Mouse (Mus musculus) adrenal gland, adult (tissue): Measurements from ENCODE around the gene Gm266.
A peak's percentile ranks its signal among the peaks of the same experiment; 100 is the strongest.

Experiments used
- DNase-seq, 2 experiments: peaks; one replicate each; pipeline ENCODE4 v3.0.0; 2022 to 2023; ENCODE audit warnings: low spot score in 1 of 2; ENCODE audit not compliant: inconsistent age in 2 of 2

The Gm266 gene

DNA sequence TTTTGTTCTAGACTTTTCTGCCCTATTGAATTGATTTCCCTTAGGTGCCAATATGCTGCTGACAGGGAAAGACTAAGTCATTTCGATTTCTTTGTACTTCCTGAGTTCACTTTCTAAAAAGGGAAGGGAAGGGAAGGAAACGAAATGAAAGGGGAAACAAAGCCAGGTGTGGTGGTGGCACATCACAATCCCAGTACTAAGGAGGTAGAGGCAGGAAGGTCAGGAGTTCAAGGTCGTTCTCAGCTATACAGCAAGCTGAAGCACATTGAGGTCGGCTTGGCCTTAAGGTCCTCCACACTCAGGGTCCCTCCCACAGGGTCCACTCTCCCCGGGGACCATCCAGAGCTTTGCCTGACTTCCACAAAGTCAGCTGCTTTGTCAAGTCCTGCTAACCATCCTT lies 17.9 kb upstream of the Gm266 start:
- no peak for DNase-seq

DNA sequence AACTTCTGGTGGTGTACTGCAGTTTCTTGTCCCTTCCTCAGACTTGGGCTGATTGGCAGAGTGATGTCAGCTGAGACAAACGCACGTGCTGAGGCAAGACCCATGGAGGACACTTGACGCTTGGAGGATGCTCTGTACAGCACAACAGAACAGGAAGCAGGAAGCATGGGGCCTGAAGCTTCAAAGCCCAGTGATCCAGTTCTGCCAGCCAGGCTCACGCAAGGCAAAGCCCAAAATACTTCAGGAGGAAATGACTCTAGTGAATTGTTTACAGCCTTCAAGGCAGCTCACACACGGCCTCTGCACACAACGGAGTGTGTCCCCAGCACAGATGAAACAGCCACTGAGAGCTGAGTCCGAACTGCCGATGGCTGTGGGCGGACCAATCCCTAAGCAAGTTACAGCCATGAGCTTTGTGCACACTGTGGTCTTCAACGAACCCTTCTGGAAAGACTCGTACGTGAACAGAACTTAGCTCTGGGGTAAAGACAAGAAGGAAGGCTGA lies 17.5 kb upstream of the Gm266 start:
- DNase-seq: no peak

DNA sequence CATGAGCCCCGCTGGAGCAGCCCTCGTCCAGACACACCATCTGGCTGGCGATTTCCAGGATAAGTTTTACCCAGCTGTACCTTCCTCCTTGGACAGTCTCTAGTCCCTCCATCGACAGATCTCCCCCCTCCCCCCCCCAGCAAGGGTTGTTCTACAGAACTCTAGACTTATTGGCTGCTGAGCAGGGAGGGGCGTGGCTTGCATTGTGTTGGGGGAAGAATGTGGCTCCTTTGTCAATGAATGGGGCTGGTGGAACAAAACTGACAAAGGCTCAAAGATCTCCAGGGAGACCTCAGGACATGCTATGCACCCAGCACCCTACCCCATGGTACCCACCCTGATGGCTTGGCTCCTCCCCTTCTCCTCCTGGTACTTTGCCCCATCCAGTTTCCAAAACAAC lies 15.1 kb upstream of the Gm266 start:
- no peak for DNase-seq

DNA sequence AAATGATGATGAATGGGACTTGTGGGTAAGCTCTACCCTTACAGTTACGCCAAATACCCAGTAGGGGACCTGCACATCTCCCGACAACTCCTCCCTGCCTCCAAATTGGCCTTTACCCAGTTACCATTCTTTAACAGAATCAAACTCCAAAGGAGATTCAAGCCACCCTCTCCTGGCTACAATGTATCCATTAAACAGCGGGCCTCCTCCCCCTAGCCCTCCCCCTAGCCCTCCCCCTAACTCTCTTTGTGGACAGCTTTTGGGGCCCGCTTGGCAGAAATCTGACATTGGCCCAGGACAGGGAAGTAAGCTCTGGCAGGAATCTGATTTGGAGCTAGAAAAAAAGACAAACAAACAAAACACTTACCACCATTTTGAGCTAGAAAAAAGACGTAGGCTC lies 14.0 kb upstream of the Gm266 start:
- DNase-seq: no peak

DNA sequence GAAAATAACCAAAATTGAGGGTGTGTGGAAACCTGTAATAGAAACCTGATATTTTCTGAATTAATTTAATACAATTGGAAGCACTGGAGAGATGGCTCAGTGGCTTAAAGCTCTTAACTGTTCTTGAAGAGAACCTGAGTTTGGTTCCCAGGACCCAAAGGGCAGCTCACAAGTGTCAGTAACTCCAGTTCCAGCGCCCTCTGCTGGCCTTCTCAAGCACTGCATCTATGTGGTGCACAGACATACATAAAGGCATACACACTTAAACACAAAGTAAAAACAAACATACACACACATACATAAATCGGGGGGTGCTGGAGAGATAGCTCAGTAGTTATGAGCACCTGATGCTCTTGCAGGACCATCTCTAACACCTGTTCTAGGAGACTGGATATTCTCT lies 11.5 kb upstream of the Gm266 start:
- no peak for DNase-seq

DNA sequence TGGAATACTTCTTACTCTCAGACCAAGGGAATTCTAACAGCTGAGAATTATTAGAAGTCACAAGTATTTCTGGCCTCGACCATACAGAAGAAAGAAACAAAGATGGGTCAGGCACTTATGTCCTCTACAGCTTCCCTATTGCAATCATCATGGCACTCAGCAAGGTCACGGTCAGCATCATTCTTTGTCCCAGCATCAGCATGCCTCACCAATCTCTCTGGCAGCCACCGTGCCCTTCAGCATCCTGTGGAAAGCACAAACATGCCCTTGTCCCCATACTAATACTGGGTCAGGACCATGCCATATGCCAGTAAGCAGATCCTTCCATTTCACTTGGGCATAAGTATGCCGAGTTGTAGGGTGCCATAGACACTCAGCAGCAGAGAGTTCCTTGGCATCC lies 9.3 kb upstream of the Gm266 start:
- peak in 1 of 2 experiments; percentile 62 for DNase-seq

DNA sequence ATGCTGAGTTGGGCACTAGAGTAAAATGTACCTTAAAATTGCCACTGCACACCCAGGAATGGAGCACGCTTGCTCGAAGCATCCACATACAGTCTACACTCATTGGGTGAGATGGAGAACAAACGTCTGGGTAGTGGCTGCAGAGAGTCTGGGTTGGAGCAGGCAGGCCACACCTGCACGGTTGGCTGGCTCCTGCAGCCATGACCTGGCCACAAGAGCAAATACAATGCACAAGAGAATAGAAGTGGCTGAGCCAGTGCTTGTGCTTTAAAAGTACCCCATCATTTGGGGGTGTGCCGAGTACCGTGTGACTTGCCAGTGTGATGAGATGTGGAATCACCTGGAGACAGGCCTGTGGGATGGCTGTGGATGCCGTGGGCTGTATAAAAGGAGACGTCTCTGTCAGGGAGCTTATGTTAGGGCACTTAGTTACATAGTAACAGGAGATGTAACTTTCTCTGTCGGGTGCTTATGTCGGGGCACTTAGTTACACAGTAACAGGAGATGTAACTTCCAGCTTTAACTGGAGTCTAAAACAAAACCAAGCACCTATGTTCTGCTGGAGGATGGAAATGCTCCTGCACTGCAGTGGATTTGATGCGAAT lies 3.7 kb upstream of the Gm266 start:
- DNase-seq: no peak

DNA sequence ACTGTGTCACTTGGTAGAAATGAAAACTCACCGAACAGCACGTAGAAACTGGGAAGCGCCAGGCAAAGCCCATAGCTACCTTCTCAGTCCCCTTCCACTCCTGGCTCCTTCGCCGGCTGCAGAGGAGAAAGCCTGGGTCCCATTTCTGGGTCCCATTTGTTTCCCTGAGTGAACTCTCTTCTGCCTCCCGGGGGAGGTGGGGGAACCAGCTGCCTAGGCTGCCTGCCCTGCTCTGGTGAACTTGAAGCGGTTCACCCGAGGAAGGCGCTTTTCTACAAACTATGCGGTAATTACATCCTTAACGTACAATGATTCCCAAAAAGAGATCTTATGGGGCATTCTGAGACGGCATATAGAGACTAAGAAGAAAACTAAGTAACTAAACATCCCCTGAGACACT lies 832 bp upstream of the Gm266 start:
- DNase-seq: no peak

DNA sequence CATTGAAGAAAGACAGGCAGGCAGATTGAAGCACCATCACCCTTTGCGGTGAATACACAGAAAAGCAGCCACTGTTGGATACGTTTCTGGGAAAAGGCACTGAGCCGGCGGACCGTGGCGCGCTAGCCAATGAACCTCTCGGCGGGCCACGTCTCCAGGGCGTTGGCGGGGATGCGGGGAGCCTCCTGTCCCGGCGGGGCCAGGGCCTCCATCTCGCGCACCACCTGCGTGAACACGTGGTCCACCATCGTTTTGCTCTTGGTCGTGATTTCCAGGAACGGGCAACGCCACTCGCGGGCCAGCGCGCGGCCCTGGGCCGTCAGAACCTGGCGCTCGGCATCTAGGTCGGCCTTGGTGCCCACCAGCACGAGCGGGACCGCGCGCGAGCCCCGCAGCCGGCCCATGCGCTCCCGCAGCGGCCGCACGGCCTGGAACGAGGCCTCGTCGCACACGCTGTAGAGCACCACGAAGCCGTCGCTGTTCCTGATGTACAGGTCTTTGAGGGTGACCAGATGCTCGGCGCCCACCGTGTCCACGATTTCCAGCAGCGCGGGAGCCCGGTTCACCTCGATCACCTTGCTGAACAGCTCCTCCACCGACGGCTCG lies 474 bp downstream of the Gm266 start:
- no peak for DNase-seq

DNA sequence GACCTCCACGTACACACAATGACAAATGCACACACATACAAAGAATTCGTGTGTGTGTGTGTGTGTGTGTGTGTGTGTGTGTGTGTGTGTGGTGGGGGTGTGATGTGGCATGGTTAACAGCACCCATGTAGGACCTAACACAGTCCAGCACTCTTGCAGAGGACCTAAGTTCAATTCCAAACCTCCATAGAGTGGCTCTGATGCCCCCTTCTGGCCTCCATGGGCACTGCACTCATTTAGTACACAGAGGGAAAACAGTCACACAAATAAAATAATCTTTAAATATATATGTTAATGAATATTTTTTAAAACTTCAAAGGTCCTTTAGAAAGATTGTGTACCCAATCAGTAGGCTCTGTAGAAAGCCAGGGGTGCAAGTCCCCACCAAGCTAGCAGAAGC lies 5.7 kb downstream of the Gm266 start:
- DNase-seq: peak in 1 of 2 experiments; percentile 76

DNA sequence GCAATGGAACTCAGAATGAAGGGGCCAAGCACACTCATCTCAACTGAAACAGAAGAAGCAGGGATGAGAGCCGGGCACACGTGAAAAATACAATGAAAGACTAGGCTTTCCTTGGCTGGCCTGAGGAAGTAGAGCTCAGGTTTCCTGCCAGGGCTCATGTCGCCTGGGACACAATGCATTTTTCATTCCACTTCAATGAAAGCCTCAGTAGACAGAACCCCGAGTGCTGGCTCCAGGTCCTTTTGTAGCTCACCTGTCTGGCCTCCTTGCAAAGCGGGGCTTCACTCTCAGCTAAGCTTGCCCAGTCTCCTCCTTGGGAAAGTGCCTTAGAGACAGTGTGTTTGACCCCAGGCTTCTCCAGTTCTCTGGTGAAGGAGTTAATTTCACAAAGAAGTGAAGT lies 6.7 kb downstream of the Gm266 start:
- DNase-seq: no peak

DNA sequence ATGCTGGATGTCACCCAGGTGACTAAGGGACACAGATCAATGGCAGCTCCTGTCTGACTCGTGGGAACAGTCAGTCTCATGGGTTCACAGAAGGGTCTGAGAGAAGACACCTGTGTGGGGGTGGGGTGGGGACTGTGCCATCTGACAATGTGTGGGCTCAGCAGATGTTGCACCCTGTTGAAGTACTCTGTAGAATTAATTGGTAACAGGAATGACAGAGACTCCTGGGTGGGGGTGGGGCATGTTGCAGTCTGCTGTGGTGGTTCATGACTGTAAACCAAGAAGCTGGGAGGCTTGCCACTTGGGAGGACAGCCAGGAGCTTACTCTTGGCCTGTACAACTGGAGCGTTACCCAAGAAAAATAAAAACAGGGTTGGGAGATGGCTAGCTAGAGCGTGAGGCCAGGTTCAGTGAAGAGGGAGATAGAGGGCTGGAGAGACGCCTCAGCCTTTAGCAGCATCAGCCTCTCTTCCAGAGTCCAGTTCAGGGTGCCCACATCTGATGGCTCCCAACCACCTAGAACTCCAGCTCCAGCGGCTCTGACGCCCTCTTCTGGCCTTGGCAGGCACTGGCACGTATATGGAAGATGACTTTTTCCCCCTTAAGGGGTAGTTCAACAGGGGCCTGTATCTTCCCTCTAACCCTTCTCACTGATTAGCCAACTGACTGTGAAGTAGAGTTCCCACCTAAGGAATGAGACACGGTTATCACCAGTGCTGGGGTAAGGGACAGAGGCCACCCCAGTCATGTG lies 10.6 kb downstream of the Gm266 start:
- DNase-seq: peak in 1 of 2 experiments; percentile 73

DNA sequence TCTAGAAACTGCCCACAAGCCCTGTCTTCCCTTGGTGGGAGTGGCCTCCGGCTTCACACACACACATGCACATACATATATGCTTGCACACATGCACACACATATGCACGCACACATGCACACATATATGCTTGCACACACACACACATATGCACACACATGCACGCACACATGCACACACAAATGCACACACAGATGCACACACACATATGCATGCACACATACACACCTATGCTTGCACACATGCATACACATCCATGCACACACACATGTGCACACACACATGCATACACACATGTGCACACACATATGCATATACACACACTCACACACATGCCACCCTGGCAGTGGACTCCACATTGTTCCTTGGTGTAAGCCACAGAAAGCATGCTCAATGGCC lies 11.2 kb downstream of the Gm266 start:
- DNase-seq: no peak

DNA sequence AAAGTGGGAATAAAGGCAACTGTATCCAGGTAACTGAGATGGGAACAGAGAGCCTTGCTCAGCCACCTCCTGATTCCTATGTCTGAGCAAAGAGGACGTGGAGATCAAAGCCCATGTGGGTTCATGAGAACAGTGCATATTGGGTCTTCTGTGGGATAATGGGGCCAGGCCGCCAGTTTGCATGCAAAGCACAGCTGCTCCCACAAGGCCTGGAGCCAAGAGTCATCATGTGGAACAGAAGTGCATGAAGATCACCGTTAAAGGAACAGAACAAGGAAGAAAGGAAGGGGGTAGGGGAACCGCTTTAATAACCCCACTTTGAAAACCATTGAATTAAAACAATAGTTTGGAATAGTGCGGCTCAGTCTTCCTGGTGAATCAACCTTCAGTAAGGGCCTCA lies 12.7 kb downstream of the Gm266 start:
- DNase-seq: no peak

DNA sequence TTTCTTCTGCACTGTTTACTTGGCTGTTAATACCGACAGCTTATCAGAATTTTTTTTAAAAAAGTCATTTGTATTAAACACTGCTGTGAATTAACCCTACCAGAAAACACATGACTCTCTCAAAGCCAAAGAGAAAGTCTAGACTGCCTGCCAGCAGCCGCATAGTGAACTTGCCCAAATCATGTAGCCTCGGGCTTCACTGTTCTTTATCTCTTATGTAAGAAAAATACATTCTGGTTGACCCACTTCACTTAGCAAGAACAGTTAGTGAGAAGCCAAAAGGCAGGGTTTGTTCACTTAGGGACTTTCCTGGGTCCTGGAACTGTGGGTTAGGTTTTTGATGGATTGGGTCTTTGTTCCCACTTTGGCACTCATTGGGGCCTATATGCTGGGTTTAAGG lies 13.9 kb downstream of the Gm266 start:
- DNase-seq: no peak

DNA sequence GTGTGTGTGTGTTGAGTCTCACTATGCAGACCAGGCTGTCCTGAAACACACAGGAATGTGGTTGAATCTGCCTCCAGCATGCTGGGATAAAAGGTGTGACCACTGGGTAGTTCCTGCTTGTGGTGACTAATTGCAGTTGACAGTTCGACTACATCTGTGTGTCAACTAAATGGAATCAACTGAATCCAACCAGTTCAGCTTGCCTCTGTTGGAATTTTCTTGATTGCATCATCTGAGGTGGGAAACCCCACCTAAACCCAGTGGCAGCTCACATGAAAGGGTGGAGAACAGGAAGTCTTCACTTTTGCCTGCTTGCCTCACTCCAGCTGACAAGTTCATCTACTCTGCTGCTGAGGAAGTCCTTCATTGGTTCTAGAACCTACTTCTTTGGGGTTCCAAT lies 14.5 kb downstream of the Gm266 start:
- no peak for DNase-seq

DNA sequence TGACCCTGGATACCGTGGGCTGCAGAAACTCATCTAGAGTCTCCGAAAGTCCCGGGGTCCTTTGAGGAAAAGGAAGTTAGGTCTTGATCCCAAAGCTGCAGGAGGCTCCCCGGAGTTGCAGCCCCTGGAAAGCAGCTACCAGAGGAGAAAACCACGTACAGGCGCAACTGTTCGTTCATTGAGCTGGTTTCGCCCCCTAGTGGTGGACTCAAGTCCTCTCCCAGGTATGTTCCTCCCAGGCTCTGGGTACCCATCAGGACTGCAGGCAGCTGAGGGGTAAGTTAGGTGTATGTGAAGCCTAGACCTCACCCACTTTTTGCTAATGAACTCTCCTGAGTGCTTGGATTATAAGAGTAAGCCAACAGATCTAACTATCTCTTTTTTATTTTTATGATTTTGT lies 16.1 kb downstream of the Gm266 start:
- peak; percentile 69 to 92 for DNase-seq

DNA sequence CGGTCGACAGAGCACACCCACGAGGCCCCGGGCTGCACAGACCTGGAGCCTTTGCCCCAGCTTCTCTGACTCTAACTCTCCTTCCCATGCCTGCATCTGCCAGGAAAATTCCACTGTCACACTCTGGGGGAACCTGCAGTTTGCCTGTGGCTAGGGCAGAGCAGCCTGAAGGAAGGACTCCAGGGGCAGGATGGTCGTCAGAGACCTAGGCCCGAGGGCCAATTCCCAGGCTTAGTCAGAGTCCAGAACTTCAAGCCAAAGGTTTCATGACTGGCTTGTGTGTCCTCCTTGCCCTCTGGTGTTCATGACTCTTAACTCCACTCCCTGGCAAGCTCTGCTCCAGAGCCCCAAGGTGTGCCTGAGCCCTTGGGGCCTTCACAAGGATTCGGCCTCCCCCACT lies 17.4 kb downstream of the Gm266 start:
- no peak for DNase-seq

DNA sequence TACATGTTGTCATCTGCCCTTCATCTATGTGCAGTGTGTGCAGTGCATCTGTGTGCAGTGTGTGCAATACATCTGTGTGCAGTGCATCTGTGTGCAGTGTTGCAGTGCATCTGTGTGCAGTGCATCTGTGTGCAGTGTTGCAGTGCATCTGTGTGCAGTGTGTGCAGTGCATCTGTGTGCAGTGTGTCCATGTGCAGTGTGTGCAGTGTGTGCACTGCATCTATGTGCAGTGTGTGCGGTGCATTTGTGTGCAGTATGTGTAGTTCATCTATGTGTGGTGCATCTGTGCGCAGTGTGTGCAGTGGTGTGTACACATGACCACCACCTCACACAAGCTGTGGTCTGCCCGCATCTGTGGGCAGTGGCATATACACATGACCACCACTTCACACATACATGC lies 19.3 kb downstream of the Gm266 start:
- no peak for DNase-seq

DNA sequence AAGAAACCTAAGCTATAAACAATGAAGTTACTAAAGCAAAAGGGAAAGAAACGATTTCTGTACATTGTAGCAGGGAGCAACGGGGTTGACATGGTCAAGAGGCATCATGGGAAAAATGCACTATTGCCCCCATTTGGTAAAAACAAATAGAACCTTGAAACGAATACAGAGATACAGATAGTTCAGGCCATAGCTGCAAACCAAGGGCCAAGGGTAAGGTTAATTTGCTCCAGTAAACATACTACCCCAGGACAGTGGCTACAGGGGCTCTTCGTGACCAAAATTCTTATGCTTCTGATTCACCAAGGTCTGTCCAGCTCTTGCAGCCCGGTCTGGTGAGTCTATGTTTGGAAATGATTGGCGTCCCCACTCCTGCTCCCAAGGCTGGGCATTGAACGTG lies 22.1 kb downstream of the Gm266 start:
- no peak for DNase-seq

DNA sequence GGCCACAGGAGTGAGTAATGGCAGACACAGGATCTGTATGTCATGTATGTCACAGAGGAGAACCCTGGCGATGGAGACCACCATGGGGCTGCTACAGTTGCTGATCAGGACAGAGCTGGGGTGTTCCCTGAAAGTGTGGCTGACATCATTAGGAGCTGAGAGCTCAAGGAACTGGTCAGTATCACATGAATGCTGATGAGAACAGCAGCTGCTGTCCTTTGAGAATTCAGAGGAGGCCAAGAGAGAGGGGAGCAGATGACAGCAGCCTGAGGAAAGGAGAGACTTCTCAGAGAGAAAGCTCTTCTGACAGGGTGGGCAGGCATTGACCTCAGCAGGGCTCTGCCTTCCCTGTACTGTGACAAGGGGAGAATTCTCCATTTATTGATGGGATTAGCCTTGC lies 27.9 kb downstream of the Gm266 start:
- no peak for DNase-seq

DNA sequence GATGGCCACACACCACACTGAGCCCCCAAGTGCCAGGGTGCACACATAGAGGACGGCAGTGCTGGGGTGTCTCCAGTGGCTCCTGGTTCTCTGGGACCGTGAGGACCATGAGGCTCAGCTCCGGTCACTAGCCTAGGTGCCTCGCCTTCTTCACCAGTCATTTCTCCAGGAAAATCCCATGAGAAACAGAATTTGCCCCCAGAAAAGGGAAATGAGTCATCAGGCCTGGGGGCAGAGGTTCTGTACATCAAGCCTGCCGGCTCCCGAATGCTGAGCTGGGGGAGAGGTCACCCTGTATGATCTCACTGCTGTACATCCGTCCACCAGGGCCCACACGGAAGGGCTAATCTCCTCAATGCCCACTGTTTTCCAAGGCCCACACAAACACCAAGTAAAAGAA lies 29.8 kb downstream of the Gm266 start:
- DNase-seq: peak in 1 of 2 experiments; percentile 33
